Mouse (Mus musculus) hindbrain, embryonic 13.5 days (tissue): ENCODE data around the gene Zmiz1. TPM values are rescaled to one million over a fixed set of nuclear protein-coding genes. Genes with fewer than 3 reads are reported as not detected.

Experiments
- ATAC-seq: fragments of 200-750 bp; cut with Nextera tagmentation; 2 replicates; pipeline ENCODE4 v1.8.0; 2017; ENCODE audit warnings: moderate TSS enrichment; ENCODE audit not compliant: low FRiP score
- H3K27ac ChIP-seq: fragments of 300-500 bp; sonication (generic); 2 replicates; pipeline ENCODE4 v1.5.1; 2015; ENCODE audit warnings: inconsistent platforms, mild to moderate bottlenecking, moderate library complexity
- H3K27me3 ChIP-seq: fragments of 300-500 bp; sonication (generic); 2 replicates; pipeline ENCODE4 v1.6.1; 2015; ENCODE audit warnings: mild to moderate bottlenecking, inconsistent platforms
- H3K36me3 ChIP-seq: fragments of 300-500 bp; sonication (generic); 2 replicates; pipeline ENCODE4 v1.6.1; 2015; ENCODE audit warnings: mild to moderate bottlenecking, inconsistent platforms
- H3K4me1 ChIP-seq: fragments of 300-500 bp; sonication (generic); replicated peaks from 2 replicates; pipeline ENCODE4 v1.6.1; 2015; ENCODE audit warnings: inconsistent platforms
- H3K4me2 ChIP-seq: fragments of 300-500 bp; sonication (generic); 2 replicates; pipeline ENCODE4 v1.6.1; 2015; ENCODE audit warnings: inconsistent platforms, mild to moderate bottlenecking, moderate library complexity
- H3K4me3 ChIP-seq: fragments of 300-500 bp; sonication (generic); 2 replicates; pipeline ENCODE4 v1.5.1; 2015; ENCODE audit warnings: mild to moderate bottlenecking, inconsistent platforms
- H3K9ac ChIP-seq: fragments of 300-500 bp; sonication (generic); 2 replicates; pipeline ENCODE4 v1.6.1; 2015; ENCODE audit warnings: mild to moderate bottlenecking, inconsistent platforms
- H3K9me3 ChIP-seq: fragments of 300-500 bp; sonication (generic); 2 replicates; pipeline ENCODE4 v1.6.1; 2016; ENCODE audit warnings: inconsistent platforms
- WGBS: fragments of 180-500 bp; shearing (Covaris S2); methylation state at CpG from one replicate; pipeline ENCODE4 v1.1.7; 2015; 5-methylcytosine and 5-hydroxymethylcytosine counted together
- polyA plus RNA-seq: library from polyadenylated mRNA; unstranded; fragments of >200 nt; fragmentation: Nextera tagmentation; extraction: Ambion mirVana; gene quantifications from 2 replicates; pipeline ENCODE4 v1.2.1, GENCODE M21; 2015

Zmiz1 gene
- polyA plus RNA-seq, 1 experiment from 2014 or later: 58.5 TPM

DNA sequence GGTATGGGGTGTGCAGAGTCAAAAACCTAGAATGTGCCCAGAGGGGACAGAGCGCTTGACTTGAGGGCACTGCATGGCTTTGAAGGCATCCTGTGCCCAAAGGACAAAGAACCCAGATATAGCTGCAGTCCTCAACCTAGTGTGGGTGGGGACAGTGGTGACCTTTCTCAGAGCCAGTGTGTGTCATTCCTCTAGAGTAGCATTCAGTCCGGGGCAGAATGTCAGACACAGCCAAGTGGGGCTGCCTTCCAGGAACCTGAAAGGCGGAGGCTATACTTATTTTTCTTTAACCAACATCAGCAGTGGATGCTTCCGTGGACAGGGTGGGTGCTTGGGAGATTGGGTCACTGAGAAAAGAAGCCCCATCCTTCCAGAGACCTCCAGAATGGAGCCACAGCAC is 103.5 kb downstream of the Zmiz1 start:
- Histone ChIP-seq H3K27me3 (no peaks in the 10 kb centered on the region), H3K36me3 (peaks cover 14% of the 10 kb centered on the region; the same call in 1 of the 2 replicates), H3K27ac (peak overlapping the region; percentile 36), H3K4me1 (peaks cover 72% of the 10 kb centered on the region), H3K9me3 (no peaks in the 10 kb centered on the region), H3K4me3 (no peak overlapping the region), H3K9ac (0 out of 2 replicates have a peak overlapping the region, but pooled peaks have one; percentile 10), H3K4me2 (no peak overlapping the region)
- no peak for ATAC-seq
- WGBS: 89% methylated on average over 4 of the region's 4 CpGs

DNA sequence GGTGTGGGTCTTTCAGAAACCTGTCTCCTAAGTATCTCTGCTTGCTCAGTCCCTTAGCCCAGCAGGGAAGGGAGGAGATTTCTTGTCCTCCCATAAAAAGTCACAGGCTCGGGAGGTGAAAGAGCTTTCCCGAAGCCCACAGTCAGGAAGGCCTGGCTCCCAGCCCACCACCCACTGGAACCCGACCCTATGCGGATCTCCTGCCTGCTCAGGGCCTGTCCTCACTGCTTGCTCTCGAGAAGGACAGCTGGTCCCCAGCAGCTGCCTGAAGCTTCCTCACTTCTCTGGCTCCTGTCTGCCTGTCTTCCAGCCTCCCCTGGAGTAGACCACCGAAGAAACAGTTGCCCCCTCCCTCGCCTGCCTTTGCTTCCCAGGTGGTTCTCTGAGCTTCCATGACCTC is 103.9 kb downstream of the Zmiz1 start:
- Histone ChIP-seq H3K27ac (peak overlapping the region; percentile 36; the same call in 1 of the 2 replicates), H3K9ac (no peak overlapping the region), H3K4me2 (no peak overlapping the region), H3K4me3 (no peak overlapping the region), H3K36me3 (peaks cover 14% of the 10 kb centered on the region; the same call in 1 of the 2 replicates), H3K4me1 (peaks cover 67% of the 10 kb centered on the region), H3K9me3 (no peaks in the 10 kb centered on the region), H3K27me3 (no peaks in the 10 kb centered on the region)
- no peak for ATAC-seq
- WGBS: 78% methylated on average over 7 of the region's 7 CpGs

DNA sequence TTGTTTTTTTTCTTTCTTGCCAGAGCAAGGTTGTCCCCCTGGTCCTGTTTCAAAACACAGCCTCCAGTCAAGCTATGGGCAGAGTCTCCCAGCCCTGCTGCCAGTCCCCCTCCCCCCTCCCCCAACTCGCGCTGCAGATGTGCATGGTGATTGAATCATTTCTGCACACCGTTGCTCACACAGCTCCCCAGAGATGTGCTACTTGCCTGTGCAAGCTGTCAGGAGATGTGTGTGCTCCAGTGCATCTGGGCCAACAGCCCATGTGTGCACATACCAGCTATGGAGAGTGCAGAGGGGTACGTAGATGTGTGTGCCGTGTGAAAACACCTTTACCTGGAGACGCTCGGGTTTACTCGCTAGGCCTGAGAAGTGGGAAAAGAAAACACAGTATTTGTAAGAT is 105.6 kb downstream of the Zmiz1 start:
- H3K27ac ChIP-seq: peak overlapping the region; percentile 85
- peak overlapping the region; percentile 35; the same call in 1 of the 2 replicates for H3K9ac ChIP-seq
- H3K9me3 ChIP-seq: no peaks in the 10 kb centered on the region
- H3K27me3 ChIP-seq: no peaks in the 10 kb centered on the region
- peaks cover 10% of the 10 kb centered on the region; the same call in 1 of the 2 replicates for H3K36me3 ChIP-seq
- H3K4me3 ChIP-seq: no peak overlapping the region
- H3K4me1 ChIP-seq: peaks cover 58% of the 10 kb centered on the region
- 0 out of 2 replicates have a peak overlapping the region, but pooled peaks have one; percentile 4 for H3K4me2 ChIP-seq
- WGBS: 40% methylated on average over 8 of the region's 8 CpGs
- peak; percentile 52; the same call in 1 of the 2 replicates for ATAC-seq

DNA sequence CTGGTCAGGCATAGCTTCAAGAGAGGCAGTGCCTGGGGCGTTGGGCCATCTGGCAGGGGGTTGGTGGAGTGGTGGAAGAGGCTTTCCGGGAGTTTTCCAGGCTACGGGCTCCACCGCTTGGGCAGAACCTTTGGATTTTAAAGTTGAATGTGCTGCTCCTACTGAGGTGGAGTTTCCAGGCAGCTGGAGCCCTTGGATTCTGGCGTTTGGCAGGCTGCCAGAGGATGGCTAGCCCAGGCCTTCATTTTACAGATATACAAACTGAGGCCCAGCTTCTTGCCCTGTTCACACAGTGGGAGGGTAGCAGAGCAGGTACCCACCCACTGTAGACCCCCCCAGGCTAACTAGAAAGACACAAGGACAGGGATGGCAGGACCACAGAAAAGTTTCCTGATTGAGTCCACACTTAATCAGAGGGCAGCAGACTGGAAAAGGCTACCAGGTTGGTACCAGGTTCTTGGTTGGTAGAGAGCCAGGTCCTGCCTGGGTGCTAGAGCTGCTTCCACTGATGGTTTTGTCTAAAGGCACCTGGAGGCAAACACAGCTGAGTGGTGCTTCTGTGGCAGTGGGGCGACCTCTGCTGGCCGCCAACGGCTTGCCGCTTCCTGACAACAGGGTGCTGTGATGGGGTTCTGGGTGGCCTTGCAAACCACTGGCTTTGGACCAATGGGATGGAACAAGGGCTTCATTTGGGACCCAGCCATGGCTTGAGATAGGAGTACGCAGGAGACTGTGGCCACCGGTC is 106.5 kb downstream of the Zmiz1 start:
- Histone ChIP-seq H3K36me3 (peaks cover 10% of the 10 kb centered on the region; the same call in 1 of the 2 replicates), H3K4me2 (no peak overlapping the region), H3K27me3 (no peaks in the 10 kb centered on the region), H3K4me1 (peaks cover 53% of the 10 kb centered on the region), H3K4me3 (no peak overlapping the region), H3K9ac (peak overlapping the region; percentile 49), H3K27ac (peak overlapping the region; percentile 85), H3K9me3 (no peaks in the 10 kb centered on the region)
- WGBS: 29% methylated on average over 11 of the region's 11 CpGs
- peak; percentile 62 for ATAC-seq

DNA sequence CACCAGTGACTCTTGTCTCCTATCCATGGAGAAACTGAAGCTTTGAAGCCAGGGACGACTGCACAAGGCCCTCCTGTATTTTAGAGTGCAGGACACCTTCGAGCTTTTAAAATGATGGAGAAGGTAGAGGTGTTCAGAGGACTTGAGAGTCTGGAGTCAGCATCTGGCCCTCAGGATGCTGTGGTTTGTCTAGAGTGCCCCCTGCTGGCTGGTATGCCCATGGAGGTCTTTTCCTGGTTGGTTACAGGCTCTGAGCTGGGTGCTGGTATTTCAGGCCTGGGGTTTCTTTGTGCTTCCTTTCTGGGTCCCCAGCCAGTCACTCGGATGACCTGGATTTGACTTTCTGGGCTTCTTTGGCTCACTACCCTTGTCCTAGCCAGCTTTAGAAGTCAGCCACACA is 108.3 kb downstream of the Zmiz1 start:
- no peaks in the 10 kb centered on the region for H3K27me3 ChIP-seq
- no peak overlapping the region for H3K27ac ChIP-seq
- no peak for ATAC-seq
- no peak overlapping the region for H3K9ac ChIP-seq
- H3K4me1 ChIP-seq: peaks cover 41% of the 10 kb centered on the region
- no peak overlapping the region for H3K4me2 ChIP-seq
- peaks cover 11% of the 10 kb centered on the region for H3K36me3 ChIP-seq
- 59% methylated on average over 3 of the region's 3 CpGs for WGBS
- no peaks in the 10 kb centered on the region for H3K9me3 ChIP-seq
- H3K4me3 ChIP-seq: no peak overlapping the region

DNA sequence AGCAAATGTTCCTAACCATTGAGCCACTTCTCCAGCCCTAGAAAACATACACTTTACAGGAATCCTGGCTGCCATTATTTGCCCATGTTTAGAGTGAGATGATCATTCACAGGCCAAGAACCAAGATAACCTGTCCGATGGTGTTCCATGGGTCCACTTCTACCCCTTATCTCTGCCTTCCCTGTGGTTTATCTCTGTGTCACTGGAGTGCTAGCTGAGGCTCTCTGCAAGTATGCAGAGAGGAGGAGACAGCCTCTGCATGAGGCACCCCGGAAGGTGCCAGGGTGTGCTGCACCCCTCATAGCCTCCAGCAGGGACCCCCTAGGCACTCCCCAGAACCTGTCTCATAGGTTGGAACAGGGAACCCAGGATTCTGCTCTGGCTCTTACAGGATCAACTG is 108.9 kb downstream of the Zmiz1 start:
- Histone ChIP-seq H3K9ac (no peak overlapping the region), H3K27ac (no peak overlapping the region), H3K4me2 (no peak overlapping the region), H3K9me3 (no peaks in the 10 kb centered on the region), H3K27me3 (no peaks in the 10 kb centered on the region), H3K4me3 (no peak overlapping the region), H3K36me3 (peaks cover 16% of the 10 kb centered on the region), H3K4me1 (peaks cover 35% of the 10 kb centered on the region)
- 91% methylated on average over 2 of the region's 2 CpGs for WGBS
- no peak for ATAC-seq

DNA sequence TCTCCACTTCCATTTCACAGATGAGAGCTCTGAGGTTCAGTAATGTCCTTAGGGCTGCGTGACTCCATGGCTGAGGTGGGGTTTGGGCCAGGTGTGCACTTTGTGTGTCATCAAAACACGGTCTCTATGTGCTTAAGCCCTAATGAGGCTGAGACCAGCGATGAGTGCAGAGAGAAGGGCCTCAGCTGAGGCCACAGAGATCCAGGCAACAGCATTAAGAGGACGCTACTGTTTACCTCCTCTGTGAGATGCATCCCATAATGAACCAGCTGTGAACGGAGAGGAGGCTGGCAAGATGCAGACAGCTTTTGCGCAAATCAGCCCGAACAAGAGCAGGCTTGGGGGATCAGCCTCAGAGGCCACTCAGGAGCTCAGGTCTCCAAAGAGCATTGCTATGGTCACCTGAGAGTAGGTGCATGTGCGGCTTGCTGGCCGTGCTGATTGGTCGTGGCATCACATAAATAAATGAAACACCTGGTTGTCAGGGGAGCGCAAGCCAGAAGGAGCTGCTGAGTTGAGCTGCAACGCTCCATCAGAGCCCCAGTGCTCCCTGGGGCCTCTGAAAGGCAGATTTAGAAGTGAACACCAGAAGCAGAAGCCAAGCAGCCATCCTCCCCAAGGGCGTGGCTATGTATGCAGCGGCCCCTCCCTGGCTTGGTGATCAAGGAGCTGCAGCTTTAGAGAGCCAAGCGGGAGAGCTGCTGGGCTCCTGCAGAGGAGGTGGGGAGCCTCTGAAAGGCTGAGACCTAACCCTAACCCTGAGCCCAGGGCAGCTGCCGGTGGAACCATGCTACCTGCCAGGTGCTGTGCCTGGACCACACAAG is 115.3 kb downstream of the Zmiz1 start:
- peak overlapping the region; percentile 53 for H3K9ac ChIP-seq
- 32% methylated on average over 16 of the region's 16 CpGs for WGBS
- ATAC-seq: peak; percentile 52
- peaks cover 61% of the 10 kb centered on the region for H3K36me3 ChIP-seq
- no peak overlapping the region for H3K4me2 ChIP-seq
- no peaks in the 10 kb centered on the region for H3K9me3 ChIP-seq
- peak overlapping the region; percentile 87 for H3K27ac ChIP-seq
- no peak overlapping the region for H3K4me3 ChIP-seq
- H3K27me3 ChIP-seq: no peaks in the 10 kb centered on the region
- H3K4me1 ChIP-seq: peaks cover 62% of the 10 kb centered on the region

DNA sequence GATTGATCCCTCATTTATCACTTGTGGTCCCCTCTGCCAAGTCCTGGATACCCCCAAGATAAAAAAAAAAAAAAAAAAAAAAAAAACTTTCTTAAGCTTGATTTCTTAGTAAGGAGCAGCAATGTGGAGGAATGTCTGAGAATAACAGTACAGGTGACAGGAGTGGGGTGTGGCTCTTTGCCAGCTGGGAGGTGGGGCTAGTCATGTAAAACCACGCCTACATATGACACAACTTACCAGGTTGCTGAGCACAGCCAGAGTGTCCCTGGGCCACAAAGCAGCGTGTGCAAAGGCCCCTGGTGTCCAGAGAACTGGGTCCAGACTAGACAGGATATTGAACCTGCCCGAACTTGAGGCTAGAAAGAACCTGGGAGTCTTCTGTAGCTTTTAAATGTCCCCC is 117.7 kb downstream of the Zmiz1 start:
- no peak for ATAC-seq
- peaks cover 80% of the 10 kb centered on the region for H3K36me3 ChIP-seq
- 87% methylated on average over 3 of the region's 3 CpGs for WGBS
- no peak overlapping the region for H3K4me2 ChIP-seq
- H3K27ac ChIP-seq: peak overlapping the region; percentile 69
- no peaks in the 10 kb centered on the region for H3K9me3 ChIP-seq
- no peak overlapping the region for H3K9ac ChIP-seq
- H3K4me3 ChIP-seq: no peak overlapping the region
- peaks cover 75% of the 10 kb centered on the region for H3K4me1 ChIP-seq
- H3K27me3 ChIP-seq: no peaks in the 10 kb centered on the region

DNA sequence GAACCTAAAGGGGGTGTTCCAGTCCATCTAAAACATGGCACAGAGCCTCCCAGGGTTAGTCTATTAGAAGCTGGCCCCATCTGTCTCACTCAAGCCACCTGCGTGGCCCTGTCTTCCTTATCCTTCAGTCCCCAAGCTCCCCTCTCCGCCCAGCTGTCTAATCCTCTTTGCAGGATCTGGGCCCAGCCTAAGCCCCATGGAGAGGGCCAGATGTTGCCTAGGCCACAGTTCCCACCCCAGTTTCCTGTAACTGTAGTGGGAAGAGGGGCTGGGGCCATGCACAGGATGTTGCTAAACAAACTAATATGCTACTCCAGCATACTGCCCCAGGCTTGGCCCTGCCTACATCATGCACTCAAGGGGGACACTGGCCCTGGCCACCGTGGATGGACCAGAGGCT is 118.4 kb downstream of the Zmiz1 start:
- H3K4me1 ChIP-seq: peaks cover 75% of the 10 kb centered on the region
- no peak overlapping the region for H3K4me2 ChIP-seq
- no peaks in the 10 kb centered on the region for H3K27me3 ChIP-seq
- no peak for ATAC-seq
- 46% methylated on average over 3 of the region's 3 CpGs for WGBS
- peak overlapping the region; percentile 69 for H3K27ac ChIP-seq
- H3K4me3 ChIP-seq: no peak overlapping the region
- no peaks in the 10 kb centered on the region for H3K9me3 ChIP-seq
- H3K9ac ChIP-seq: 0 out of 2 replicates have a peak overlapping the region, but pooled peaks have one; percentile 35
- peaks cover 81% of the 10 kb centered on the region for H3K36me3 ChIP-seq

DNA sequence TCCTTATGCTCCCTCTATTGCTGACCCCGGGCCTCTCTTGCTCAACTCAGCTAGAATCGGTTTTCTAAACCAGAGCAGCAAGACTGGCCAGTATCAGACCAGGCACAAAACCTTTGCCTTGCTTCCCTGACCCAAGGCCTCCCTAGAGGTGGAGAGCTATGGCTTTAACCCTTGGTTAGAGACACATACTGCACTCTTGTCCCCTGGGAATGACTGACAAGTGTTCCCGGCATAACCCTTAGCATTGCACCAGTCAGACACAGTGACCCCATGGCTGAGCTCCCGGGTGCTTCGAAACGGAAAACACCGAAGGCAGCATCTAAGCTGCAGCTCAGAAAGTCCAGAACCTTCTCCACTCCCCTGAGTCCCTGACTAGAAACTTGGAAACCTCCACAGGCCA is 120.6 kb downstream of the Zmiz1 start:
- peak overlapping the region; percentile 58 for H3K27ac ChIP-seq
- peaks cover 73% of the 10 kb centered on the region for H3K4me1 ChIP-seq
- H3K36me3 ChIP-seq: peaks cover 82% of the 10 kb centered on the region
- H3K9ac ChIP-seq: peak overlapping the region; percentile 46; the same call in 1 of the 2 replicates
- H3K9me3 ChIP-seq: no peaks in the 10 kb centered on the region
- 81% methylated on average over 7 of the region's 7 CpGs for WGBS
- H3K4me3 ChIP-seq: no peak overlapping the region
- no peak overlapping the region for H3K4me2 ChIP-seq
- no peaks in the 10 kb centered on the region for H3K27me3 ChIP-seq
- ATAC-seq: no peak

DNA sequence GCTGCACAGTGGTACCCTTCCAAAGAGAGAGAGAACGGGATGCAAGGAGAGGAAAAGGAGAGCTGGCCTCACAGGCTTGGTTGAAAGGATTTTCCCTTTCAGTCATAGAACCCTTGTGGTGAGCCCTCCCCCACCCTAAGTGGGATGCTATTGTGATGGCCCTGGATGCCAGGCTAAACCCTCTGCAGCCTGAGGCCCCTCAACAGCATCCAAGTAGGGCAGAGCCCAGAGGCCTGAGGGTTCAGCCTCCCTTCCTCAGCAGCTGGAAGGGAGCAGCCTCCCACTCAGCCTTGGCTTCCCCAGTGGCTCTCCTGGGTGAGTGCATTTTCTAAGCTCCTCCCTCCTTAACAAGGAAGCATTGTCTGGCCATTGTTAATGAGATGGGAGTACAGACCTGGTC is 121.4 kb downstream of the Zmiz1 start:
- WGBS: 36% methylated on average over 1 of the region's 1 CpGs
- peaks cover 73% of the 10 kb centered on the region for H3K4me1 ChIP-seq
- H3K9ac ChIP-seq: peak overlapping the region; percentile 35
- peak overlapping the region; percentile 58 for H3K27ac ChIP-seq
- H3K36me3 ChIP-seq: peaks cover 79% of the 10 kb centered on the region
- H3K9me3 ChIP-seq: no peaks in the 10 kb centered on the region
- no peak overlapping the region for H3K4me3 ChIP-seq
- no peaks in the 10 kb centered on the region for H3K27me3 ChIP-seq
- H3K4me2 ChIP-seq: no peak overlapping the region
- no peak for ATAC-seq

DNA sequence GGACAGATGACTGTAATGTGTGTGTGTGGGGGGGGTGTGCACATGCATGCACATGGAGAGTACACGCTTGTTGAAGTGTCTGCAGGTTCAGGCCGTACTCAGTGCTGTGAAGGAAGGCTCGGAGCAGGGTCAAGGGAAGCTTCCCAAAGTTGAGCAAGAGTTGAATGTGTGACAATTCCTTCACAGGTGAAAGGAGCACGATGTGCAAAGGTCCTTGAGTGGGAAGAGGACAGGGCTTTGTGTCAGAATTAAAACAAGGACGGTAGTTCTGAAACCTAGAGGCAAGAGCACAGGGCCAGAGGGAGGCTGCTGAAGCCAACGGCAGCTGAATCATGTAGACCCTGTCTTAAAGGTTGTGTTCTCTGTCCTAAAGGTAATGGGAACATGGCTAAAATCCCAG is 123.6 kb downstream of the Zmiz1 start:
- ATAC-seq: no peak
- no peaks in the 10 kb centered on the region for H3K9me3 ChIP-seq
- H3K9ac ChIP-seq: no peak overlapping the region
- H3K4me2 ChIP-seq: no peak overlapping the region
- no peaks in the 10 kb centered on the region for H3K27me3 ChIP-seq
- no peak overlapping the region for H3K4me3 ChIP-seq
- H3K36me3 ChIP-seq: peaks cover 57% of the 10 kb centered on the region
- peaks cover 77% of the 10 kb centered on the region for H3K4me1 ChIP-seq
- H3K27ac ChIP-seq: no peak overlapping the region
- 95% methylated on average over 6 of the region's 6 CpGs for WGBS
